8 mouse cellular contexts compared by ENCODE assay signal in genomic region chr11:84729189-84729588, GRCm38 (mm10).
DNase-seq lines count a peak whose midpoint lies in the region; TF ChIP-seq lines count a peak whose summit lies in the region.
"Had no signal": no experiment of that assay in that cellular context is flagged by ENCODE, and none has a peak within 500 bp of the region (broad histone marks: within the 10 kb centered on the region; RNA-seq: fewer than 3 reads in every experiment).

No protein-coding gene starts in this region.

- H3K4me3 ChIP-seq in cerebellum, adult 2 months (replicated peaks; ENCODE audit: insufficient read depth, low read depth, low read length): no peak overlapping the region
- H3K4me3 ChIP-seq: megakaryocyte, embryonic 14.5 days had no signal

- no peak overlapping the region for H3K27ac ChIP-seq in cerebellum, adult 2 months (ENCODE audit: insufficient read depth, low read length)

- TF ChIP-seq CTCF in cerebellum, adult 2 months (IDR thresholded peaks at IDR 0.05; ENCODE audit: borderline replicate concordance, insufficient read depth, low read depth, low read length): no peak

- H3K4me1 ChIP-seq in cerebellum, adult 2 months (ENCODE audit: control insufficient read depth, insufficient read depth, low read length): peaks cover 2% of the 10 kb centered on the region; the same call in 1 of the 2 replicates
- H3K4me1 ChIP-seq: megakaryocyte, embryonic 14.5 days had no signal

- peak; percentile 28 to 69 for DNase-seq in spleen, postnatal 4 days (ENCODE audit: low spot score in 2 of 2)
- DNase-seq in spleen, postnatal 36 days (ENCODE audit: low spot score in 2 of 2): no peak
- peak; percentile 50 for DNase-seq in adrenal gland, postnatal 25 days
- DNase-seq in kidney, postnatal 25 days: peak; percentile 62 to 74
- DNase-seq in ovary, postnatal 14 days (ENCODE audit: low spot score): peak; percentile 60
- no peak for DNase-seq in cerebellum, adult 2 months
- DNase-seq in cerebellum, postnatal 14 days: no peak

- 58% methylated on average over 2 of the region's 2 CpGs for WGBS in cerebellum, adult 2 months

- no peak for TF ChIP-seq POLR2A in cerebellum, adult 2 months (IDR thresholded peaks at IDR 0.05; ENCODE audit: borderline replicate concordance, insufficient read depth, low read length)

- no peaks in the 10 kb centered on the region for H3K27me3 ChIP-seq in cerebellum, adult 2 months (ENCODE audit: control insufficient read depth, insufficient read depth, low read length)

Comparison
In these comparisons a context has a peak if more than half of its experiments do, and no peak if none do; other contexts are left out.
1. DNase-seq: peak in spleen, postnatal 4 days (2 of 2), adrenal gland, postnatal 25 days (single experiment), kidney, postnatal 25 days (2 of 2) and ovary, postnatal 14 days (single experiment); none in spleen, postnatal 36 days (0 of 2), cerebellum, adult 2 months (0 of 2) and cerebellum, postnatal 14 days (0 of 2).